Comparison of ENCODE assay signal across 21 mouse cellular contexts in the genomic region with DNA sequence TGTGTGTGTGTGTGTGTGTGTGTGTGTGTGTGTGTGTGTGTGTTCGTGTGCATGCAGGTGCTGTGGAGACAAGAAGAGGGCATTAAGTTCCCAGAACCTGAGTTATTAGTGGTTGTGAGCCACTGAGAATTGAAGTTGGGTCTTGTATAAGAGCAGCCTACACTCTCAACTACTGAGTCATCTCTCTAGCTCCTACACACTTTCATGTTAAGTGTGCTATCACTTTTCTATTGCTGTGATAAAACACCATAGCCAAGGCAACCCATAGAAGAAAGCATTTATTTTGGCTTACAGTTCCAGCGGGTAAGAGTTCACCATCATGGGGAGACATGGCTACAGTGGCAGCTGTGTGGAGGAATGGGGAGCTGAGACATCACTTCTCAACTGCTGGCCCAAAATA. TPM values are rescaled to one million over a fixed set of nuclear protein-coding genes. Genes with fewer than 3 reads are reported as not detected.
DNase-seq lines count a peak whose midpoint lies in the region; ATAC-seq and TF ChIP-seq lines count a peak whose summit lies in the region.
"Had no signal": no experiment of that assay in that cellular context is flagged by ENCODE, and none has a peak within 500 bp of the region (broad histone marks: within the 10 kb centered on the region; RNA-seq: fewer than 3 reads in every experiment).

No protein-coding gene starts in this region.

- H3K27ac ChIP-seq in cortical plate, adult 2 months (ENCODE audit: insufficient read depth, low read length) = peak overlapping the region; percentile 43
- H3K27ac ChIP-seq: embryonic facial prominence, embryonic 10.5 days; embryonic facial prominence, embryonic 12.5 days; forebrain, embryonic 13.5 days; forebrain, embryonic 15.5 days had no signal

- H3K4me1 ChIP-seq in cortical plate, adult 2 months (ENCODE audit: control insufficient read depth, insufficient read depth, low read length) = peaks cover 2% of the 10 kb centered on the region; the same call in 1 of the 2 replicates

- no peak for ATAC-seq in CD4-positive, CD25-positive, alpha-beta regulatory T cell, adult 4 months
- ATAC-seq: activated CD4-positive, CD25-positive, alpha-beta regulatory T cell, adult 4 months; forebrain, embryonic 13.5 days; forebrain, embryonic 15.5 days; forebrain, postnatal 0 days; Patski had no signal

- TF ChIP-seq CTCF in cortical plate, adult 2 months (IDR thresholded peaks at IDR 0.05; ENCODE audit: extremely low read depth, insufficient read depth, low read length) = no peak

- peak; percentile 25 for DNase-seq in right cerebral cortex, adult 18-20 months
- DNase-seq in right cerebral cortex, postnatal 10 days (ENCODE audit: low spot score in 2 of 2) = no peak
- no peak for DNase-seq in ovary, postnatal 36 days (ENCODE audit: low spot score)
- DNase-seq: adrenal gland, adult 8-10 months; adrenal gland, postnatal 14 days; adrenal gland, postnatal 36 days; cerebellum, adult 11 months; cerebellum, adult 18-20 months; cerebellum, adult 8-10 months; cerebellum, postnatal 14 days; cerebellum, postnatal 36 days; forebrain, postnatal 0 days had no signal

- no peak for TF ChIP-seq POLR2A in cortical plate, adult 2 months (IDR thresholded peaks at IDR 0.05; ENCODE audit: extremely low read depth, insufficient read depth, low read length)

- no peak overlapping the region for H3K4me3 ChIP-seq in cortical plate, adult 2 months (ENCODE audit: insufficient read depth, low read length)
- H3K4me3 ChIP-seq: embryonic facial prominence, embryonic 10.5 days; embryonic facial prominence, embryonic 12.5 days; forebrain, embryonic 13.5 days; forebrain, embryonic 15.5 days had no signal

RNA-seq across cellular contexts. Expression of gene Dkk3, which starts 17.8 kb away (rescaled TPM):
- 144 and 166 TPM in 2 replicates for polyA plus RNA-seq in cortical plate, adult 2 months (2012; rRNA removed)
- polyA plus RNA-seq in CD4-positive, CD25-positive, alpha-beta regulatory T cell, adult 4 months (2017; shearing (Covaris generic)) = 1 to 10 TPM; 1.3 to 1.7 TPM
- polyA plus RNA-seq: G1E had no signal

RNA-seq across cellular contexts. Expression of gene Mical2, which starts 49.0 kb away (rescaled TPM):
- polyA plus RNA-seq in cortical plate, adult 2 months (2012; rRNA removed) = 371 and 405 TPM in 2 replicates
- polyA plus RNA-seq in CD4-positive, CD25-positive, alpha-beta regulatory T cell, adult 4 months (2017; shearing (Covaris generic)) = 1 to 10 TPM; 2.1 to 2.4 TPM
- polyA plus RNA-seq: G1E had no signal

Comparison
In these comparisons a context has a peak if more than half of its experiments do, and no peak if none do; other contexts are left out.
1. RNA of gene Dkk3, which starts 17.8 kb away (polyA plus RNA-seq): 144 to 166 TPM in cortical plate, adult 2 months; 1.3 to 1.7 TPM in CD4-positive, CD25-positive, alpha-beta regulatory T cell, adult 4 months; every median in the first group is over 10 times any median in the second.
2. RNA of gene Mical2, which starts 49.0 kb away (polyA plus RNA-seq): 371 to 405 TPM in cortical plate, adult 2 months; 2.1 to 2.4 TPM in CD4-positive, CD25-positive, alpha-beta regulatory T cell, adult 4 months; every median in the first group is over 100 times any median in the second.